Mouse (Mus musculus) heart, postnatal 14 days (tissue): ENCODE results near the gene Sytl4. TPM values are rescaled to one million over a fixed set of nuclear protein-coding genes. Genes with fewer than 3 reads are reported as not detected.
A peak's percentile ranks its signal among the peaks of the same experiment; 100 is the strongest.

Source experiments
- DNase-seq, 2 experiments: peaks; one replicate each; pipeline ENCODE4 v3.0.0; 2021 to 2022
- intact Hi-C: fragments of 180-260 bp; cut with DNase I; formaldehyde crosslinking; loops from one replicate; pipeline ENCODE4 v1.15.1; 2025
- long read RNA-seq, 2 experiments: library from polyadenylated mRNA; stranded (forward); transcript quantifications; one replicate each; pipeline ENCODE4 v2.0.0; 2021
- total RNA-seq, 2 experiments: library from RNA; stranded (reverse); gene quantifications; 2 replicates each; pipeline ENCODE4 v1.2.3; 2021

The Sytl4 gene
- total RNA-seq: 1 to 10 TPM; 1.9 to 2.5 TPM
- long read RNA-seq, experiment 1, partial matches to known transcripts: 0 of 2 reads
- long read RNA-seq, experiment 1, other reads (novel, unspliced or antisense): 1 of 2 reads
- long read RNA-seq, experiment 2: 0 reads

DNA sequence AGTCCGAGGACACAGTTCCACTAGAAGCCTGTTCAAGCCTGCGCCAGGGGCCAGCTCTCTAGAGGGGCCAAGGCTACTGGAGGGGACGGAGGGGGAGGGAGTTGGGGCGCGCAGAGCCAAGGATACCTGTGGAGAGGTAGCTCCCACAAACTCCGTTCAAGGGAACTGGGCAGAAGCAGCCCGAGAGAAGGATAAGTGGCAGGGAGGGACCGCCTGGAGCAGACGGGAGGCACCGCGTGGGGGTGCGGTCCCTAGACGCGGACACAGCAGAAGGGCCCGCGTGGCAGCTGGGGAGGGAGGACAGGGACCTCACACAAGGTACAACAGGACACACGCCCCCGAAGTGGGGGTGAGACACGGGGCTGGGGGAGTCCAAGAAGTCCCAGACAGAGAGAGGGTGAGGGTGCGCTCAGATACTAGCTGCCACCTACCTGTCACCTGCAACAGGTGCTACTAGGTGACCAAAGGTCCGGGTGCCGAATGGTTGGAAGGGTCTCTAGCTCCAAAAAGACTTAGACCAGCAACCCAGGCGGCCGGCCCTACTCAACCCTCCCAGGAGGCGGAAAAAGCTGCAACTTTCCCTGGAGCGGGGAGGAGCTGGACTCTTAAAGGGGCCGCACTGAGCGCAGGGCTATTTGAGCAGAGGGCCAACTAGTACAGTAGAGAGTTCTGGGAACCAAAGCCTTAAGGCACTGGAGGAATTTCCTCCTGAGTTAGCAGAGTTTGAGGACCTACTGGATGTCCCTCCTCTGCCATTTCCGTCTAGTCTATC lies at the start of gene Sytl4:
Gene Sytl4 (minus strand): TSS at position 582 of the 772 bp plus-strand sequence.
- intact Hi-C loops: no loop called here
- peak; percentile 5 to 18 for DNase-seq

DNA sequence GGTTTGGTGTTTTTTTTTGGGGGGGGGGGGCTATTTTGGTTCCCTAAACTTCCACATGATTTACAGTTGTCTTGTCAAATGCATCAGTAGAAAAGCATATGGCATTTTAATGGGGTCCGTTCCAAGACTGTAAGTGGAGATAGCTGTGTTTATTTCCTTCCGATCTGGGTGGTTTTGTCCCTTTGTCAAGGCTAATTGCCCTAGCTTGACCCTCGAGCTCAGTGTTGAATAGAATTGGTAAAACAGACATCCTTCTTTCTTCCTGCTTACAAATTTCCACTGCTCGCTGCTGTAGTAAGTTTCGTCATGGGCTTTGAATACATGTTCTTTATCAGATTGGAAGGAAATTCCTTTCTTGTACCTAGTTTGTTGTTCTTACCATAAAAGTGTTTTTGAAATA lies 39.1 kb upstream of the Sytl4 start:
- no peak for DNase-seq

DNA sequence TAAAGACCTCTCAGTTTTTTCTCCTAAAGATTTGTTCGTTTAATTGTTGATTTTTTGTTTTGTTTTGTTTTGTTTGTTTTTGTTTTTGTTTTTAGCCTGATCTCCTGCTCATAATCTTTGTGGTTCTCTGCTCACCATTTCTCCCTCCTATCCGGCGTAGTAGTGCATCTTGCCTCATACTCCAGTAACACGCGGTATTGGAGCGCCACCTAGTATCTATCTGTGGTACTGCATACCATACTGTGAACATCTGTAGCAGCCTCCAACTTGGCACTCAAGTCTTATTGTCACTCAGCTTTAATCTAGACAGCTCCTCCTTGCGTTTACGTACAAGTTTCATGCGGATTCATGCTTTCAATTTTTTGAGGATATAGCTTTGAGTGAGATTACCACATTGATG lies 37.4 kb upstream of the Sytl4 start:
- intact Hi-C loops: no loop called here
- DNase-seq: peak; percentile 59 to 79

More for the DNA sequence above, 39.1 kb upstream of the Sytl4 start:
- intact Hi-C loops: no loop called here

DNA sequence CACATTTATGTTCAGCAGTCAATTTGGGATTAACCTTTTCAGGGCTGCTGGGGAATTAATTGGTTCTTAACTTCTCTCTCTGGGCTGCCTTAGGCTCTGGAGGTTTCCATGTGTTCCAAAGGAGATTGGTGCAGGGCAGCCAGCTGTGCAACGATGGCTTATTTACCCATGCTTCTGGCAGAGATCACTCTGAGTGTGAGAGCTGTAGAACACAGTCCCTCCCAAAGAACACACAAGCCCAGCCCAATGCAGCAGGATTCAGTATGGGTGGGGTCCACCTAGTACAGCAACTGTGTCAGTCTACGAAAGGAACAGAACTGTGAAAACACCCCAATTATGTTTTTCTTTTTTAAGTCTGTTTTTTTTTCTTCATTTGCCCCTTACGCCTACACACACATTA lies 14.3 kb upstream of the Sytl4 start:
- no peak for DNase-seq
- intact Hi-C loops: no loop called here

DNA sequence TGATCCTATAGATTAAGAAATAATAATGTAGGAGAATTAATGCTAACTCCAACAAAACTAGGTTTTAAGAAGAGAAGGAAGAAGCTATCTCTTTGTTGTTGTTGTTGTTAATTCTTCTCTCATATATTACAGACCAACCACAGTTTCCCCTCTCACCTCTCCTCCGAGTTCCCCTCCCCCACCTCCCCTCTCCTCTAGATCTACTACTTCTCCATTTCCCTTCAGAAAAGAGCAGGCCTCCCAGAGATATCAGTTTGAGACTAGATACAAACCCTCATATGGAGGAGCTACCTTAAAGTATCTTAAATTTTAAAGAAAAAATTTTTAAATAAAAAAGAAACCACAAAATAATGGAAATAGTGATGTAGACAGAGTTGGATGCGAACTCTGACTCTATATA lies 17.0 kb downstream of the Sytl4 start:
- intact Hi-C loops: no loop called here
- no peak for DNase-seq

- intact Hi-C loops: no loop called here
- DNase-seq: no peak
These were observed 21.0 kb downstream of the Sytl4 start for GRCm38 (mm10) chrX:133960617-133961016.

DNA sequence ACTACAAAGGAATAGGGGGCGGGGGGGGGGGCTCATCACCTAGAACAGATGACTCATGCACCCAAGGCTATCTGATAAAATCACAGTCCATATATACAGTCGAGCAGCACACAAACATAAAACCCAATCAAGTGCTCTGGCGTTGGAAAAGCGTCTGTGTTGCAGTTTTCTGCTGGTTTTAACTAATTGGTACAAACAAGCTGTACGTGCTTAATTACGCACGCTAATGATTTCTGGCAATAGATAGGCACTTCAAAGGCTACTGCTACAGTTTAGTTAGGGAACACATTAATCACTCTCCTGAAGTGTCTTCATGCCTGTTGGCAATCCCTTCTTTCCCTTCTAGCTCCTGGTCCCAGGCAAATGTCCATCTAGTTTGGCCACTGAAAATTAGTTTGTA lies 27.0 kb downstream of the Sytl4 start:
- DNase-seq: no peak
- intact Hi-C loops: no loop called here

DNA sequence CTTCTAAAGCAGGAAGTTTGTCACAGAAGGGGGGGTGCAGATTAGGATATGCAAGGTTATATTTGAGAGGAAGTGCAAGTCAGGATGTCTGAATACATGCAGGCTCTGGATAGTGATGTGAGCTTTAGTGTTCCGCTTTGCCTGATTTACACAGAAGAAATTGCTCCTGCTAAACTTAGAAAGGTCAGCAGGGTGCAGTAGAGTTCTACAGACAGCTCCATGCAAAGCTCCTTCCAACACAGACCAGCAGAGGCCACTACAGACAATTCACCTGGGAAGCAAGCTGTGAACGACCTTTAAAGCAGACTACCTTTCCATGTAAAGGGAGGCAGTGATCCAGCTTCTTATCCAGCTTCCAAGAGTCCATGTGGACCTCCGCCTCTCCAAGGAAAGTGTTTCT lies 34.2 kb downstream of the Sytl4 start:
- intact Hi-C loops: loop anchor here (1.0 to 10.0 kb wide), 2 partner anchors 71 to 357 kb away; partner anchors contain the start of gene Cenpi
- peak; percentile 33 to 60 for DNase-seq

DNA sequence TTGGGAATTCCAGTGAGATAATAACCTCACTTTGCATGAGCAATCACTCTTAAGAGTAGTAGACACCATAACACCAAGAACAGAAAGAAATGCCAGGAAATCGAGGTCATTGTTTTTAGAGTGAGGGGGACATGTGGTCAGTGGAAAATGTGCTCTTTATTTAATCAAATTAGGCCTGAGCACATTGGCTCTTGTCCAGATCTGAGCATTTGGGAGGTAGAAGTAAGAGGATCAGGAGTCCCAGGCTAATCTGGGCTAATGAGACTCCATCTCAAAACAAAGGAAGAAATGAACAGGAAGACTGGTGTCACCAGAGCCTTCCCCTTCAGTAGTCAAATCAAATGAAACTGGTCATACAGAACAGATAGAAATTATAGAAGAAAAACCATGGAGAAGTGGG lies 42.1 kb downstream of the Sytl4 start:
- DNase-seq: no peak
- intact Hi-C loops: loop anchor here (10.0 kb wide), 1 partner anchor 155 kb away; no protein-coding TSS in a partner anchor

DNA sequence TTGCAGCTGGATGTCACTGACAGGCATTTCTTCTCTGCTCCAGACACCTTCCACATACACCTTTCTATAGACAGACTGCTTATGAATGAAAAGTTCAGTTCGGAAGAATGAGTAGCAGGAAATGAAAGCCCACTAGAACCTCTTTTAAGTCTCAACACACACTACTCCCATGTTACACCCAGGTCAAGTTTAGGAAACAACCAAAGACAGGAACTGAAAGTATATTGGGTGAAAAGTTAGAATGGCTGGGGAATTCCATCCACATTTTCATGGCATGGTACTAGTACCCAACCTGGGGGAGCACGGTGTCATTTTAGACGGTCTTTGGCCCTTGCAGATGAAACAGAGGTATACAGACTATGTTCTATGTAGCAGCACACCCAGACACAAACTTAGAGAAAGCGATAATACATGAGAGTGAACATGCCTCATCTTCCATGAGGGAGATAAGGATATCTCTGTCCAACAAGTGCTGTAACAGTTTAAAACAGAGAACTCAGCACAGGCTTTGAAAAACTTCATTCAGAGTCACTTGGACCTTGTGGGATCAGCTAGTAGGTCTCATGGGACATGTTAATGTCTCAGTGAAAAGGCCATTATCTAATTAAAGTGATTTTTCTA lies 44.9 kb downstream of the Sytl4 start:
- no peak for DNase-seq
- intact Hi-C loops: loop anchor here (10.0 kb wide), 1 partner anchor 152 kb away; no protein-coding TSS in a partner anchor

DNA sequence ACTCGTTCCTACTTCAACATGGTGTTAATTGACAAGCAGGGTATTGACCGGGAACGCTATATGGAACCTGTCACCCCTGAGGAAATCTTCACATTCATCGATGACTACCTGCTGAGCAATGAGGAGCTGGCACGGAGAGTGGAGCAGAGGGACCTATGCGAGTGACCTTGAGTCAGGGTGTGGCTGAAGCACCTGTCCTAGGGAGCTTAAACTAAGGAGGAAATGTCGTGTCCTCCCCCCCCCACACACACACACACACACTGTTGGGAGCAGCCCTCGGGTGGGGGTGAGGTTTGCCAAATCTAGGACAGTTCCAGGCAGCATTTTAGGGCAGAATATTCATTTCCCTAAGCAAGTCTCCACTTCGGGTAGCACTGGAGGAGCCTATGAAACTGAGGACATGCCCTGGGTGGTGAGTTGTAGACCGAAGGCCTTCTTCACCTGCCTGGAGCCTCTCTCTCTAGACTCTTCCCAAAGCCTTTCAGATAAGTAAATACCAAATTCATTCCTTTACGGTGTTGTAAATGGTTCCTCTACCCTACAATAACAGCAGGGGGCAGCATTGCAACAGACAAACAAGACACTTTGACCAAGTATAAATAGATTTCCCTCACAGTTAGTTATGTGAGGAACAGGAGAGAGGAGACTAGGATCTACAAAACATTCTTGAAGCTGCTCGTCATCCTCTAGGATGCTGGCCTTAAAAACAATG lies 50.2 kb downstream of the Sytl4 start:
- intact Hi-C loops: loop anchor here (10.0 kb wide), 1 partner anchor 147 kb away; no protein-coding TSS in a partner anchor
- peak; percentile 13 to 43 for DNase-seq

- DNase-seq: no peak
- intact Hi-C loops: no loop called here
These were observed 54.9 kb downstream of the Sytl4 start for GRCm38 (mm10) chrX:133926760-133927159.

DNA sequence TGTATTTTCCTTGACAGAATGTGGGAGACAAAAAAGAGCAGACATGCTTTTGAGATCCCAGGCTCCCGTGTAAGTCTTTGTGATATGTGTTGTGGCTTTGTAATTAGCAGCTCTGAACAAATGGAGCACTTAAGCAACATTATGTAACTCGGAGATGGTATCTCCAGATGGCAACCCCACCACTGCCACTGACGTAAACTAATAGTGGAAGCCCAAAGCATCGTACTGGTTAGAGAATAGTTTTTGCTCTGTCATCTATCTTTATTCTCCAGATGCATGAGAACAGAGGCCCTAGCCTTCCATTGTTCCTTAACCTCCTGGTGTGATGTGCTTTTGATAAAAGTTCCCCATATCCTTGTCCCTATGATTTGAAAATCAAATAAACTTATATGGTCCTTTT lies 60.4 kb downstream of the Sytl4 start:
- intact Hi-C loops: no loop called here
- no peak for DNase-seq

- intact Hi-C loops: no loop called here
- peak in 1 of 2 experiments; percentile 16 for DNase-seq
These were observed 67.4 kb downstream of the Sytl4 start for GRCm38 (mm10) chrX:133914219-133914618.

- no peak for DNase-seq
- intact Hi-C loops: no loop called here
These were observed 68.6 kb downstream of the Sytl4 start for GRCm38 (mm10) chrX:133913006-133913405.

GRCm38 (mm10) chrX:133911397-133912103 lies 70.1 kb downstream of the Sytl4 start:
- intact Hi-C loops: no loop called here

DNA sequence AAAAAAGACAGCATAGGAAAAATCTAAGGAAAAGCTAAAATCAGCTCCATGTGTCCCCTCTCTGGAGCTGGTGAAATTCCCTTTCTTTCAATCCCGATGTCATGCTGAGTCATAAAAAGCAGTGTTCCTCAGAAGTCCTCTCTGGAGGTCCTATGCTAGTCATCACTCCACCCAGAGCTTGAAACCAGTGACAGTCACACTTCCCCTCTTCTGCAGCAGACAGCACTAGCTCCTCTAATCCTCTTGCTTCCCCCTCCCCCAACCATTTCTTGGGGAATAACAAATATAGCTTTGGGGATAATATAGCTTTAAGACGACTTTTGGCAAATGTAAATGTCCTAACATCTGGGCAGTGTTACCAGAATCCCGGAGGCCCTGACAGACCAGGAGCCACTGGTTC lies 73.4 kb downstream of the Sytl4 start, which contains the start of gene Srpx2:
Gene Srpx2 (plus strand): TSS at position 166 of the 400 bp plus-strand sequence.
- intact Hi-C loops: no loop called here
- no peak for DNase-seq

More at GRCm38 (mm10) chrX:133911397-133912103, 70.1 kb downstream of the Sytl4 start:
- DNase-seq: peak; percentile 9 to 28

DNA sequence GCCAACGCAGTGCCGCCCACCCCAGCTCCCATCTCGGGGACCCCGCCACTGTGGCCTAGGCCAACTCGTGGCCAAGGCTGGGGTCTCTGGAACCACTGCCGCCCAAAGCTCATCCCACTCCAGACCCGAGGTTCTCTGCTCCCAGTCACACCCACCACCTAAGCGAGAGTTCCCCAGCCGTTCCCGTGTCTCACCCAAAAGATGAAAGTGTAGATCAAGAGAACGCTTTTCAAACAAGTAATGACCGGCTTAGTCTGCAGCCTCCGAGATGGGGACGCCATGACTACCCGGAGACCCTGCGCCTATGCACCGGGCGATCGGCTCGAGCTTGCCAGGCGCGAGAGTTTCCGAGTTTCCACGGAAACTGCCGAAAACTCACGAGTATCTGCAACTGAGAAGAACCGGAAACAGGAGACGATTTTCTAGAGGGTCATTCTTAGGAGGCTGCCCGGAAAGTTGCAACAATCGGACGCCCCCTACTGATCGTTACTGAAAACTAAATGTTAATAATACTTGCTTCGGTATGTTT lies 83.5 kb downstream of the Sytl4 start, which contains the start of gene Tspan6:
Gene Tspan6 (minus strand): TSS at position 416 of the 529 bp plus-strand sequence.
- DNase-seq: peak; percentile 80
- intact Hi-C loops: loop anchor here (10.0 kb wide), 1 partner anchor 143 kb away; no protein-coding TSS in a partner anchor

DNA sequence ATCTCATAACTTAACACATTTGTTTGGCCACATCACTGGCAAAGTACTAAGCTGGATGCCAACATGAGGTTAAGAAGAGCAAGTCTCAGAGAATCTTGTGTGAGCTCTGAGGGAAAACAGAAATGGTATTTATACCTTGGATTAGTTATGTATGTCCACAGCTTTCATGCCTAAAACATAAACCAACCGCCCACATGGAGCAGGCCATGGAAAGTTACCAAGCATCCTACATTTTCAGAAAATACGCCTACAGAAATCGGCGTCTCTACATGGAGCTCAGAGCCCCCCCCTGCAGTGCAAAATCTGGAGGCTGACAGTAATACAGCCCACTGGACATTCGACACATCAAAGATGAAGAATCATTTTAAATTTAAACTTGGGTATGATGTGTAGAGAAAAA lies 93.5 kb downstream of the Sytl4 start:
- DNase-seq: no peak
- intact Hi-C loops: no loop called here

DNA sequence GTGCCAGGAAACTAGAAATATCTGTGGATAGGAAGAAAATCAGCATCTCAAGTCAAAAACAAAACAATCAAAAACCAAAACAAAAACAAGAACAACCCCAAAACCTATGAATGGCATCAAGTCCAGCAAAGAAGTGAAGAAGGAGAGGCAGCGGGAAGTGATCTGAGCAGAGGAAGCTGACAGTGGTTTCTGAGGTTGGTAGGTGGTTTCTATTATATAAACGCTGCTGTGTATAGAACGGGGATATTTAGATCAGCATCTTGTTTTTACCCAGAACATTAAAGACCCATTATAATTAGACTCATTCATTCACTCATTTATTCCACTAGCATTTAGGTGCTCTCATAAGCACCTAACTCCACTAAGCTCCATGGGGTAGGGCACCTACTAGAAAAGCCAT lies 94.3 kb downstream of the Sytl4 start:
- intact Hi-C loops: no loop called here
- no peak for DNase-seq
